Mouse (Mus musculus): ENCODE measurements around the gene Ctsw. TPM values are rescaled to one million over a fixed set of nuclear protein-coding genes. Genes with fewer than 3 reads are reported as not detected.

Gene Ctsw
- polyA plus RNA-seq, 1 experiment from 2014 or later: 4.5 TPM

DNA sequence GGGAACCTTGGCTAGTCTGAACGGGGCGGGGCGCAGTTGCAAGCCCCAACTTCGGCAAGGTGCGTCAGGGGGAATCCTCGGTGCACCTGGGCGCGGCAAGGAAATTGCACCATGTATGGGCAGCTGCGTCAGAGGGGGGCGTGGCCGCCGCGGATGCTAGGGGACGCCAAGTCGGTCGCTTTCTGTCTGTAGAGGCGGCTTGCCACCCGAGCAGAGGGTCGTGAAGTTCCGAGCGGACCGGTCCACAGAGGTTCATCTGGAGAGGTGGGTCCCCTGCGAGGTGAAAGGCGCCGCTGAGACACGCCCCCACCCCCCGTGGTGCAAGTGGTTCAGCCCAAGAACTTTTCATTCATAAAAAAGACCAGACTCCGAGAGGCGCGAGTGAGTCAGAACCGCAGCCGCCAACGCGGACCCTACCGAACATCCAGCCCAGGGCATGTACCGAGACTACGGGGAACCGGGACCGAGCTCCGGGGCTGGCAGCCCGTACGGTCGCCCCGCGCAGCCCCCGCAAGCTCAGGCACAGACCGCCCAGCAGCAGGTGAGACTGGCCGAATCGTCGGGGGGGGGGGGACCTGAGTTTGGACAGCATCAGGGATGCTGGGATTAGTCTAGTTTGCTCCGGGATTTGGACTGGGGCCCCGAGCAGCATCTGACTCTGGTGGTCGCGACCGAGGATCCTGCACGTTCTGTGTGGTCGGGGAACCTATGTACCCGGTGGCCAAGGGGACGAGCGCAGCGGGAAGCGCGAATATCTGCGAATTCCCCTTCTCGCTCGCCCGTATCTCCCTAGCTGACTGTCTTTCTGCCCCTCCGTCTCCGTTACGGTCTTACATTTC, 20.6 kb downstream of the Ctsw start, which contains the start of gene Fosl1:
Fosl1 (plus strand) TSS at position 33 of the 839 bp plus-strand sequence.
- WGBS: under 1% methylated on average over 60 of the region's 70 CpGs
- Histone ChIP-seq H3K27ac (ENCODE audit: low read depth, low read length) (no peak within 1 kb of the TSS), H3K9me3 (ENCODE audit: control insufficient read depth, low read length) (no peaks in the 10 kb centered on the region), H3K27me3 (replicated peaks; ENCODE audit: control insufficient read depth, insufficient read depth, low read length) (peaks cover 43% of the 10 kb centered on the region), H3K36me3 (ENCODE audit: control insufficient read depth, insufficient read depth, low read length) (no peaks in the 10 kb centered on the region), H3K9ac (ENCODE audit: low read depth, low read length) (peak within 1 kb of the TSS; percentile 56), H3K4me2 (ENCODE audit: low read length) (peak within 1 kb of the TSS; percentile 94), H3K4me1 (ENCODE audit: control insufficient read depth, insufficient read depth, low read depth, low read length) (peaks cover 12% of the 10 kb centered on the region), H3K4me3 (ENCODE audit: low read length) (peak within 1 kb of the TSS; percentile 61)
- ATAC-seq: peak; percentile 66

- Histone ChIP-seq H3K36me3 (ENCODE audit: control insufficient read depth, insufficient read depth, low read length) (no peaks in the 10 kb centered on the region), H3K27me3 (replicated peaks; ENCODE audit: control insufficient read depth, insufficient read depth, low read length) (peaks cover 43% of the 10 kb centered on the region), H3K4me2 (ENCODE audit: low read length) (no peak overlapping the region), H3K4me1 (ENCODE audit: control insufficient read depth, insufficient read depth, low read depth, low read length) (peaks cover 12% of the 10 kb centered on the region), H3K27ac (ENCODE audit: low read depth, low read length) (no peak overlapping the region), H3K9ac (ENCODE audit: low read depth, low read length) (no peak overlapping the region), H3K4me3 (ENCODE audit: low read length) (no peak overlapping the region), H3K9me3 (ENCODE audit: control insufficient read depth, low read length) (no peaks in the 10 kb centered on the region)
- ATAC-seq: no peak
- WGBS: 91% methylated on average over 5 of the region's 5 CpGs
Observed at GRCm38 (mm10) chr19:5445747-5446146, 22.6 kb downstream of the Ctsw start.

DNA sequence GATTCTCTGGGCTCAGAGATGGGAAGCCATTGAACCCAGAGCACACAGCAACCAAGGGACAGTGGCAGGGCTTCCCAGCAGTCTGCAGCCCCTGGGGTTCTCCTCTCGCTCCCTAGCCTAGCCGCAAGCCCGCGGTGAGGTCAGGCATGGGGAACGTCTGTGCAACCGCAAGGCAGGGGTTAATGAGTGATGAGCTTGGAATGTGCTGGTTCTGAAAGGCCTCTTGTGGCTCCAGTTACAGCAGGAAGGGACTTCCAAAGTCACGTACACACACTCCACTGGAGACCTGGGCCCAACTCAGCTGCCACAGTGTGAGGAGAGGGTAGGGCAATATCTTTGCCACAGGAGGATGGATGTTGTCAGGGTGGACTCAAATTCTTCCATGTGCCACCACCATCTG, 23.4 kb downstream of the Ctsw start:
- Histone ChIP-seq H3K4me1 (ENCODE audit: control insufficient read depth, insufficient read depth, low read depth, low read length) (peaks cover 12% of the 10 kb centered on the region), H3K27me3 (replicated peaks; ENCODE audit: control insufficient read depth, insufficient read depth, low read length) (peaks cover 38% of the 10 kb centered on the region), H3K9me3 (ENCODE audit: control insufficient read depth, low read length) (no peaks in the 10 kb centered on the region), H3K9ac (ENCODE audit: low read depth, low read length) (no peak overlapping the region), H3K27ac (ENCODE audit: low read depth, low read length) (no peak overlapping the region), H3K36me3 (ENCODE audit: control insufficient read depth, insufficient read depth, low read length) (no peaks in the 10 kb centered on the region), H3K4me2 (ENCODE audit: low read length) (no peak overlapping the region), H3K4me3 (ENCODE audit: low read length) (no peak overlapping the region)
- WGBS: 30% methylated on average over 7 of the region's 7 CpGs
- ATAC-seq: no peak

DNA sequence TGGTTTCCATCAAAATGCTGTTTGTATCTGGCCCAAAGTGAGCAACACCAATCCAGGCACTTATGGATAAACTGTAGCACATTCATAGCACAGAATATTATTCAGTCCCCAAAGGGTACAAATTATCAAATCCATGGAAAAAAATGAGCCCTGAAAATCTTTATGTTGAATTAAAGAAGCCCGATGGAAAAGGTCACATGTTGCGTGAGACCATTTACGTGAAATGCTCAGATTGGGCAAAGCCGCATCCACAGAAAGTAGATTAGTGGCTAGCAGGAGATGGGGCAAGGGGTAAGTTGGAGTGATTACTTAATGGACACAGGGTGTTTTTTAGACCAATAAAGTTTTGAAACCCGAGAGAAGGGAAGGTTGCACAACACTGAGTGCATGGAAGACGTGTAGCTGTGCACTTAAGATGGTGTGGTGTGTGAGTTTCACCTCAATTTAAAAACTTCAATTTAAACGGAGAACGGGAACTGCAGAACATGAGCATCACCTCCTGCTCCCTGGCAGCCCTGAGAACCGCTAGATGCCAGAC, 23.9 kb downstream of the Ctsw start:
- Histone ChIP-seq H3K9ac (ENCODE audit: low read depth, low read length) (no peak overlapping the region), H3K9me3 (ENCODE audit: control insufficient read depth, low read length) (no peaks in the 10 kb centered on the region), H3K4me1 (ENCODE audit: control insufficient read depth, insufficient read depth, low read depth, low read length) (peaks cover 12% of the 10 kb centered on the region), H3K27me3 (replicated peaks; ENCODE audit: control insufficient read depth, insufficient read depth, low read length) (peaks cover 37% of the 10 kb centered on the region), H3K36me3 (ENCODE audit: control insufficient read depth, insufficient read depth, low read length) (no peaks in the 10 kb centered on the region), H3K4me2 (ENCODE audit: low read length) (no peak overlapping the region), H3K4me3 (ENCODE audit: low read length) (no peak overlapping the region), H3K27ac (ENCODE audit: low read depth, low read length) (no peak overlapping the region)
- WGBS: 69% methylated on average over 9 of the region's 9 CpGs
- no peak for ATAC-seq

DNA sequence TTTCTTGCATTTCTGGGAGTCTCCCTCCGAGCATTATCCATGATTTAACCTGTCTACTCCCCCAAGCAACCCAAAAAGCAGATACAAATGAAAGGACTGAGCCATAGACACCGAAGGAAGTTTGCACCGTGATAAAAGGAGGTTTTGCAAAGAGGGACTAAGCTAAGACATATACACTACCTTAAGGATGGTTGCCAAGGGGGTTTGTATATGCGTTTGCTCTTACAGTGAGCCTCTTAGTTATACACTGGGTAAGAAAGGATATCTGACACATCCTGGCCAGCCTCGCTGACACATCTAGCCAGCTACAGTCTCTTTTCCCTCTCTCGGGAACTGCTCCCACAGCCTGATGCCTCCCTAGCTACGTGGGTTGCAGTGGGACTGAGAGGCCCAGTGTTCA, 34.4 kb downstream of the Ctsw start:
- WGBS: 74% methylated on average over 7 of the region's 7 CpGs
- H3K27ac ChIP-seq (ENCODE audit: low read depth, low read length): 0 out of 2 replicates have a peak overlapping the region, but pooled peaks have one; percentile 24
- no peaks in the 10 kb centered on the region; the same call in 1 of the 2 replicates for H3K27me3 ChIP-seq (replicated peaks; ENCODE audit: control insufficient read depth, insufficient read depth, low read length)
- H3K4me3 ChIP-seq (ENCODE audit: low read length): no peak overlapping the region
- no peak for ATAC-seq
- H3K9me3 ChIP-seq (ENCODE audit: control insufficient read depth, low read length): no peaks in the 10 kb centered on the region
- H3K36me3 ChIP-seq (ENCODE audit: control insufficient read depth, insufficient read depth, low read length): no peaks in the 10 kb centered on the region
- peaks cover 11% of the 10 kb centered on the region for H3K4me1 ChIP-seq (ENCODE audit: control insufficient read depth, insufficient read depth, low read depth, low read length)
- peak overlapping the region; percentile 55 for H3K4me2 ChIP-seq (ENCODE audit: low read length)
- peak overlapping the region; percentile 59; the same call in 1 of the 2 replicates for H3K9ac ChIP-seq (ENCODE audit: low read depth, low read length)

- 11% methylated on average over 16 of the region's 16 CpGs for WGBS
- H3K27me3 ChIP-seq (replicated peaks; ENCODE audit: control insufficient read depth, insufficient read depth, low read length): no peaks in the 10 kb centered on the region; the same call in 1 of the 2 replicates
- peak; percentile 50 for ATAC-seq
- H3K4me1 ChIP-seq (ENCODE audit: control insufficient read depth, insufficient read depth, low read depth, low read length): peaks cover 11% of the 10 kb centered on the region
- no peaks in the 10 kb centered on the region for H3K36me3 ChIP-seq (ENCODE audit: control insufficient read depth, insufficient read depth, low read length)
- peak overlapping the region; percentile 59 for H3K9ac ChIP-seq (ENCODE audit: low read depth, low read length)
- H3K4me3 ChIP-seq (ENCODE audit: low read length): peak overlapping the region; percentile 27; the same call in 1 of the 2 replicates
- peak overlapping the region; percentile 34; the same call in 1 of the 2 replicates for H3K27ac ChIP-seq (ENCODE audit: low read depth, low read length)
- peak overlapping the region; percentile 55 for H3K4me2 ChIP-seq (ENCODE audit: low read length)
- H3K9me3 ChIP-seq (ENCODE audit: control insufficient read depth, low read length): no peaks in the 10 kb centered on the region
Observed at GRCm38 (mm10) chr19:5432992-5433852, 35.1 kb downstream of the Ctsw start.

GRCm38 (mm10) chr19:5431911-5432464, 36.3 kb downstream of the Ctsw start:
- no peak overlapping the region for H3K4me2 ChIP-seq (ENCODE audit: low read length)
- H3K36me3 ChIP-seq (ENCODE audit: control insufficient read depth, insufficient read depth, low read length): no peaks in the 10 kb centered on the region
- no peaks in the 10 kb centered on the region; the same call in 1 of the 2 replicates for H3K27me3 ChIP-seq (replicated peaks; ENCODE audit: control insufficient read depth, insufficient read depth, low read length)
- H3K9me3 ChIP-seq (ENCODE audit: control insufficient read depth, low read length): no peaks in the 10 kb centered on the region
- no peak for ATAC-seq
- peaks cover 12% of the 10 kb centered on the region for H3K4me1 ChIP-seq (ENCODE audit: control insufficient read depth, insufficient read depth, low read depth, low read length)
- H3K9ac ChIP-seq (ENCODE audit: low read depth, low read length): no peak overlapping the region
- WGBS: 78% methylated on average over 4 of the region's 4 CpGs
- H3K27ac ChIP-seq (ENCODE audit: low read depth, low read length): no peak overlapping the region
- no peak overlapping the region for H3K4me3 ChIP-seq (ENCODE audit: low read length)

DNA sequence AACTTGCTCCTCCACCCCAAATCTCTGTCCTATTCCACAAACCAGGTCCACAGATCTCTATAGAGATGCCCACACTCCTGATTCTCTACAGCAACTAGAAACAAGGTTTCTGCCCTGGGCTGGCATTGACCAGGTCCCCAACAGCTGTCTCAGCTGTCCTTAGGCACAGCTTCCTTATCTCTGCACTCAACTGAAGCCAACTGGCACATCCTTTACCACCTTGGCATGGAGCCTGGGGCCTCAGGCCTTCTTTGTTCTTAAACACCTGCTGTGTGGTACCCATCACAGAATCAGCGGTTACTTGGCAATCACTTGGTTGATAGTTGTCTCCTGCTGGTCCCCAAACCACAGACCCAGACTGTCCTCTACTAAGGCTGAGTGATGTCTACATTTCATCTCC, 37.9 kb downstream of the Ctsw start:
- no peak for ATAC-seq
- Histone ChIP-seq H3K4me1 (ENCODE audit: control insufficient read depth, insufficient read depth, low read depth, low read length) (peaks cover 25% of the 10 kb centered on the region), H3K4me3 (ENCODE audit: low read length) (no peak overlapping the region), H3K9me3 (ENCODE audit: control insufficient read depth, low read length) (no peaks in the 10 kb centered on the region), H3K36me3 (ENCODE audit: control insufficient read depth, insufficient read depth, low read length) (no peaks in the 10 kb centered on the region), H3K27ac (ENCODE audit: low read depth, low read length) (no peak overlapping the region), H3K9ac (ENCODE audit: low read depth, low read length) (no peak overlapping the region), H3K4me2 (ENCODE audit: low read length) (no peak overlapping the region), H3K27me3 (replicated peaks; ENCODE audit: control insufficient read depth, insufficient read depth, low read length) (no peaks in the 10 kb centered on the region; the same call in 1 of the 2 replicates)
- WGBS: 50% methylated on average over 1 of the region's 1 CpGs

Measured in hindbrain, embryonic 16.5 days (tissue).